Mouse (Mus musculus) hindbrain, embryonic 12.5 days (tissue): ENCODE results near the gene Lzts3. TPM values are rescaled to one million over a fixed set of nuclear protein-coding genes. Genes with fewer than 3 reads are reported as not detected.
A peak's percentile ranks its signal among the peaks of the same experiment; 100 is the strongest.
"Not testable (repeated sequence)": the region's sequence is repeated elsewhere in the genome, so short reads cannot be mapped to it uniquely, and the experiment has no call there.

ENCODE experiments used
- ATAC-seq: fragments of 200-750 bp; cut with Nextera tagmentation; 2 replicates; pipeline ENCODE4 v1.8.0; 2017; ENCODE audit warnings: moderate TSS enrichment; ENCODE audit not compliant: low FRiP score
- H3K27ac ChIP-seq: fragments of 300-500 bp; sonication (generic); 2 replicates; pipeline ENCODE4 v1.5.1; 2016; ENCODE audit warnings: mild to moderate bottlenecking
- H3K27me3 ChIP-seq: fragments of 300-500 bp; sonication (generic); 2 replicates; pipeline ENCODE4 v1.6.1; 2016; ENCODE audit warnings: mild to moderate bottlenecking
- H3K36me3 ChIP-seq: fragments of 300-500 bp; sonication (generic); 2 replicates; pipeline ENCODE4 v1.6.1; 2016; ENCODE audit warnings: mild to moderate bottlenecking
- H3K4me1 ChIP-seq: fragments of 300-500 bp; sonication (generic); 2 replicates; pipeline ENCODE4 v1.6.1; 2016
- H3K4me2 ChIP-seq: fragments of 300-500 bp; sonication (generic); replicated peaks from 2 replicates; pipeline ENCODE4 v1.6.1; 2016; ENCODE audit warnings: mild to moderate bottlenecking
- H3K4me3 ChIP-seq: fragments of 300-500 bp; sonication (generic); 2 replicates; pipeline ENCODE4 v1.5.1; 2016; ENCODE audit warnings: mild to moderate bottlenecking
- H3K9ac ChIP-seq: fragments of 300-500 bp; sonication (generic); 2 replicates; pipeline ENCODE4 v1.6.1; 2016; ENCODE audit warnings: mild to moderate bottlenecking, moderate library complexity
- H3K9me3 ChIP-seq: fragments of 300-500 bp; sonication (generic); replicated peaks from 2 replicates; pipeline ENCODE4 v1.6.1; 2016; ENCODE audit warnings: mild to moderate bottlenecking
- WGBS: fragments of 180-500 bp; shearing (Covaris S2); methylation state at CpG from one replicate; pipeline ENCODE4 v1.1.7; 2016; 5-methylcytosine and 5-hydroxymethylcytosine counted together
- polyA plus RNA-seq: library from polyadenylated mRNA; unstranded; fragments of >200 nt; fragmentation: Nextera tagmentation; extraction: Ambion mirVana; gene quantifications from 2 replicates; pipeline ENCODE4 v1.2.1, GENCODE M21; 2016

The Lzts3 gene
- polyA plus RNA-seq, 1 experiment from 2014 or later, result 8.4 TPM

DNA sequence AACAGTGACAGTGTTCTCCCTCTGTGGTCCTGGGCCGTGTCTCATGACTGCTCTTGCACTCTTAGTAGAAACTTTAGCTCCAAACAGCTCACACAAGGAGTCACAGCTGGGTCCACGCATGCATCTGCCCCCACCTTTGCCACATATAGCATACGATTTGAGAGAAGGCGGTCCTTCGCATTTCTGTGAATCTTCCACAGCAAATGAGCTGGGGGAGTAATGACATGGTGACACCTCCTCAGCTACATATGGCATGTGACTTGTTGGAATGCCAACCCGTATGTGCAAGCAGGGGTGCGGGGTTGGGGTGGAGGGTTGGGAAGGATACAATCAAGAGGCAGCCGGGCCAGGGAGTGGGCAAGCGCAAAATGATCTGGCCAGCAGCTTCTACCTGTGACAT lies 13.9 kb upstream of the Lzts3 start:
- H3K27ac ChIP-seq, result no peak overlapping the region
- H3K4me2 ChIP-seq, result no peak overlapping the region
- H3K27me3 ChIP-seq, result no peaks in the 10 kb centered on the region
- no peak overlapping the region for H3K9ac ChIP-seq
- 95% methylated on average over 9 of the region's 9 CpGs for whole genome bisulfite sequencing
- no peak for ATAC-seq
- peaks cover 81% of the 10 kb centered on the region for H3K36me3 ChIP-seq
- no peak overlapping the region for H3K4me3 ChIP-seq
- H3K9me3 ChIP-seq, result no peaks in the 10 kb centered on the region
- no peaks in the 10 kb centered on the region for H3K4me1 ChIP-seq

DNA sequence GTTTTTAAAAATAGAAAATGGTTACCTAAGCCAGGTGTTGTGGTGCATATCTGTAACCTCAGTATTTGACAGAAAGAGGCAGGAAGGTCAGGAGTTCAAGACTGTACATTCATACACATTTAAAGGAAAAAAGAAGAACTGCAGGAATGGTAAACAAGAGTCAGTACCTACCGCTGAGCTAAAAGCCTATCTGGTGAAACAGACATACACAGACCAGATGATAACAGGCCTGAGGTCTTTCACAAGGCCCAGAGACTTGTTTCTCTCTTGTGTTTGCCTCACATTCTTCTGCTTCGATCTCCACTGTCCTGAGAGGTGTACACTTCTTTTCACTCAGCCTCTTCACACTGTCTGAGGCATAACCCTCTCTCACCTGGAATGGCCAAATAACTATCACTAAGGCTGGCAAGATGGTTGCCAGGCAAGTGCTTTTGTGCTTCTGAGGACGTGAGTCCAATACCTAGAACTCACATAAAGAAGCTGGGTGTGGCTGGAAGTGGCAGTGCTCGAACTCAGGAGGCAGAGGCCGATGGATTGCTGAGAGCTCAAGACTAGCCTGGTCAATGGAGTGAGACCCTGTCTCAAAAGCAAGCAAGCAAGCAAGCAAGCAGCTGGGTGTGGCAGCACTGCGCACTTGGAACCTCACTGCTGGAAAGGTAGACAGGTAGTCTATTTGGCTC lies 13.2 kb upstream of the Lzts3 start:
- no peaks in the 10 kb centered on the region for H3K9me3 ChIP-seq
- H3K27ac ChIP-seq, result no peak overlapping the region
- no peaks in the 10 kb centered on the region for H3K4me1 ChIP-seq
- no peak overlapping the region for H3K9ac ChIP-seq
- no peak overlapping the region for H3K4me2 ChIP-seq
- H3K4me3 ChIP-seq, result no peak overlapping the region
- no peaks in the 10 kb centered on the region for H3K27me3 ChIP-seq
- no peak for ATAC-seq
- peaks cover 76% of the 10 kb centered on the region for H3K36me3 ChIP-seq
- WGBS, result 88% methylated on average over 6 of the region's 6 CpGs

DNA sequence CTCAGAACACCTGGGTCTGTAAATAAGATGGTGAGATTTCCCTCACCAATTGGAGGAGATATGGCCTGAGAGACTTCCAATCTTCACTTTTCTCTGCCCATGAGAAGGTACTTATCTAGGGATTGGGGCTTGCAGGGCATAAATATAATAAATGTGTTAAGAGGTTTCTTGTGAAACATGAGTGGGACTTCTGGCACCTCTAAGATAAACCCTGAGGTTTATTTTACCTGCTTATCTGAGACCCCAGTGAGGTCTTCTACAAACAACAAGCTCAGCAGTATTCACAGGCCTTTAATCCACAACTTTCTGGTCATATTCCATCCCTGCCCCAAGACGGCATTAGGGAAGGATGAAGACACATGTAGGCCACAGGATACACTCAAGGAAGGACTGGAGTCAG lies 11.2 kb upstream of the Lzts3 start:
- Histone ChIP-seq H3K27ac (no peak overlapping the region), H3K9me3 (no peaks in the 10 kb centered on the region), H3K4me1 (no peaks in the 10 kb centered on the region), H3K36me3 (peaks cover 75% of the 10 kb centered on the region), H3K4me2 (no peak overlapping the region), H3K27me3 (no peaks in the 10 kb centered on the region), H3K9ac (no peak overlapping the region), H3K4me3 (no peak overlapping the region)
- no peak for ATAC-seq
- WGBS, result 88% methylated on average over 1 of the region's 1 CpGs

DNA sequence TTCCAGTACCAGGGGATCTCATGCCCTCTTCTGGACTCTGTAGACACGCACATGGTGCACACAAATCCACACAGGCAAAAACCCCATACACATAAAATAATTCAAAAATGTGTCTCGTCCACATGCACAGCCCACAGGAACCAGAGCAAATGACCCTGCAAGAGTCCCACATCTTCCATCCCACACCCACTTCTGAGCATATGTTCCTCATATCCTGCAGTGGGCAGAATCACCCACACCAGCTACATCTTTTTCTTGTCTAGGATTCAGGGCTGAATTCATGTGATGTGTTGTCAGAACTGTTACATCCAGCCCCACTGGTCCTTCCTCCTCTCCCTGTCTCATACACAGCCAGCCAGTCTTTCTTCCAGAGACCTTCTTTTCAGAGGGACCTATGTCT lies 10.7 kb upstream of the Lzts3 start:
- 96% methylated on average over 2 of the region's 2 CpGs for WGBS
- Histone ChIP-seq H3K36me3 (peaks cover 70% of the 10 kb centered on the region), H3K4me1 (no peaks in the 10 kb centered on the region), H3K9ac (no peak overlapping the region), H3K27ac (no peak overlapping the region), H3K9me3 (no peaks in the 10 kb centered on the region), H3K4me2 (no peak overlapping the region), H3K4me3 (no peak overlapping the region), H3K27me3 (no peaks in the 10 kb centered on the region)
- no peak for ATAC-seq

DNA sequence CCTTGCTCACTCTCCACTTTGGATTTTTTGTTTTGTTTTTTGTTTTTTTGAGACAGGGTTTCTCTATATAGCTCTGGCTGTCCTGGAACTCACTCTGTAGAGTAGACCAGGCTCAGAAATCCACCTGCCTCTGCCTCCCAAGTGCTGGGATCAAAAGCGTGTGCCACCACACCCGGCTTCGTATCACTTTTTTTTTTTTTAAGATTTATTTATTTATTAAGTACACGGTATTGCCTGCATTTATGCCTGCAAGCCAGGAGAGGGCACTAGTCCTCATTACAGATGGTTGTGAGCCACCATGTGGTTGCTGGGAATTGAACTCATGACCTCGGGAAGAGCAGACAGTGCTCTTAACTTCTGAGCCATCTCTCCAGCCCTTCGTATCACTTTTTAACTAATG lies 6.4 kb upstream of the Lzts3 start:
- not testable (repeated sequence) for H3K4me3 ChIP-seq, H3K9me3 ChIP-seq, H3K27me3 ChIP-seq, ATAC-seq, H3K4me1 ChIP-seq, H3K27ac ChIP-seq, H3K4me2 ChIP-seq, H3K9ac ChIP-seq
- peaks cover 34% of the 10 kb centered on the region for H3K36me3 ChIP-seq
- WGBS, result 79% methylated on average over 6 of the region's 6 CpGs

DNA sequence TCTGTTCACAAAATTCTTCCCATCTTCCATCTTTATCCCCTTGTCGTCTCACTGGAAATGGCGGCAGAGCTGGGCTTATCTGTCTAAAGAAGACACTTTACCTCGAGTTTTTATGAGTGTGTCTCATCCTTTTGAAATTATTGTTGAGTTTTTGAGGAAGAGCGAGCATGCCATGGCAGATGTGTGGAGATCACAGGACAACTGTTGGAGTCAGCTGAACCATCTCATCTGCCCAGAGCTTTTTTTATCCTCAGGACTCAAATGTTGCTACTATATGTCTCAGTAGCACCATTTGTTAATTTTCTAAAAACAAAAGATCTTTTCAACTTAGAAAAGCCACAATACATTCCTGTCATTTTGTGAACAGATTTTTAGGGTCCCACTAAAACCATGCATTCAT lies 2.6 kb upstream of the Lzts3 start:
- Histone ChIP-seq H3K4me2 (no peak overlapping the region), H3K4me3 (no peak overlapping the region), H3K9me3 (no peaks in the 10 kb centered on the region), H3K27ac (no peak overlapping the region), H3K36me3 (peaks cover 9% of the 10 kb centered on the region), H3K9ac (no peak overlapping the region), H3K27me3 (peaks cover 9% of the 10 kb centered on the region; the same call in 1 of the 2 replicates), H3K4me1 (peaks cover 12% of the 10 kb centered on the region)
- WGBS, result 79% methylated on average over 4 of the region's 4 CpGs
- no peak for ATAC-seq

DNA sequence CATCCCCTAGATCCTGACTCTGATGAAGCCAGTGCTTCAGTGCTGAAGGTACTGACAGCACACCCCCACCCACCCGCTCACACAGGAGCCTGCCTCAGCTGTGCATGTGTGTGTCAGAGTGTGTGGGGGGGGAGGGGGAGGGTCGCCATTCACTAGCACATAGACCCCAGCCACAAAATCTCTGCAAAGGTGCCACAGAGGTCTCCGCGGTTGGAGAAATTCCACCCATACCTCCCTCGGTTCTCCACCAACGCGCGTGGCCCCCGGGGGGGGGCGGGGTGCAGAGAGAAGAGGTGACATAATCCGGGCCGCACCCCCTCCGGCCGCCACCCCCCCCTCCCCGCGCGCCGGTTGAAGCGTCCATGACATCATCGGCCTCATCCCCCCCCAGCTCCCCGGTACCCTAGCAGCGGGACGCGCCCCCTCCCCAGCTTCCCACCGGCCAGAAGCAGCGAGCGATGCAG lies 374 bp downstream of the Lzts3 start:
- peaks cover 3% of the 10 kb centered on the region; the same call in 1 of the 2 replicates for H3K36me3 ChIP-seq
- no peaks in the 10 kb centered on the region for H3K9me3 ChIP-seq
- H3K27me3 ChIP-seq, result peaks cover 34% of the 10 kb centered on the region
- ATAC-seq, result peak; percentile 80
- peaks cover 15% of the 10 kb centered on the region for H3K4me1 ChIP-seq
- peak overlapping the region; percentile 76 for H3K9ac ChIP-seq
- H3K27ac ChIP-seq, result peak overlapping the region; percentile 40; the same call in 1 of the 2 replicates
- H3K4me2 ChIP-seq, result peak overlapping the region; percentile 94
- peak overlapping the region; percentile 72 for H3K4me3 ChIP-seq
- 1% methylated on average over 12 of the region's 27 CpGs for WGBS

DNA sequence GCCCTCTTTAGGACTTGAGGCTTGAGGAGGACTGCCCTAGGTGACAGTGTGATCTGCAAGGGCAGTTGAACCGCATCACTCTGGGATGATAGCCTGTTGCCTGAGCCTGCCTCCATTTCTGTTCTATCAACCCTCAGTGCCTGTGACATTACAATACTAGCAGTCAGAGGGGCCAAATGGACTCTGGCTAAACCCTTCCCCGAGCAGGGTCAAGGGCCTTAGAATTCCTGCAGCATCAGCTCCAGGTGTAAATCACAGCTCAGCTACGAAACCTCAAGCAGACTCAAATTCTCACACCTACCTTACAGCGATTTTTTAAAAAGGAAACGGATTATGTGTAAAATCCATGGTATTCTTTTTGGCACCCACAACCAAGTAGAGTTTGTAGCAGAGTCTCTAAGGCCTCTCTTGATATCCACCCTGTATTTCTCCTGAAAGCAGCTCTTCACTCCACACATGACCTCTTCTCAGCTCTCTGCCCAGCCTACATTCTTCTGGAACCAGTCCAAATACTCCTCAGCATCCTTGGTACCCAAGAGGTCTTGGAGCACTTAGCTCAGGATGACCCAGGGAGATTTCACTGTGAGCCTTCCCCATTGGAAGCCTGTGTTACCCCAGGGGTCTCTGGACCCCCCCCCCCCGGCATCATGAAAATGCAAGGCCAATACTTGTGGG lies 1.1 kb downstream of the Lzts3 start:
- Histone ChIP-seq H3K4me2 (peak overlapping the region; percentile 94), H3K4me3 (peak overlapping the region; percentile 72), H3K36me3 (no peaks in the 10 kb centered on the region; the same call in 1 of the 2 replicates), H3K27me3 (peaks cover 42% of the 10 kb centered on the region), H3K4me1 (peaks cover 15% of the 10 kb centered on the region), H3K9ac (no peak overlapping the region; the same call in 1 of the 2 replicates), H3K27ac (no peak overlapping the region), H3K9me3 (no peaks in the 10 kb centered on the region)
- ATAC-seq, result no peak
- WGBS, result 76% methylated on average over 6 of the region's 6 CpGs

DNA sequence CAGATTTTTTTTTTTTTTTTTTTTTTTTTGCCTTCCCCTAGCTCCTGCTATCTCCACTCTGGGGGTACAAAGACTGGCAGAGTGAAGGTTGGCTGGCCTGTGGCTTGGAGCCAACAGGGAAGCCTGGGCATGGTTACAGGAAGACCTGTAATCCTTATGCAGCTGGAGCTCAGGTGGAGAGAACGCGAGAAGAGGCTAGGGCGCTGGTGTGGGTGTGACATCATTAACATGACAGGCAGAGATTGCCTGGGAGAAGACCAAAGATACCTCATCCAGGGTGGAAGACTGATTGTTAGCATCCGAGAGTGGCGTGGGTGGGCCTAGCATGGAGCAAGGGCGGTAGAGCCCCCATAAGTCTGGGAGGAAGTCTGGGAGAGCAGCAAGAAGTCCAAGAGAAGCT lies 3.3 kb downstream of the Lzts3 start:
- no peak for ATAC-seq
- no peaks in the 10 kb centered on the region for H3K36me3 ChIP-seq
- no peak overlapping the region for H3K4me2 ChIP-seq
- no peak overlapping the region for H3K27ac ChIP-seq
- H3K9me3 ChIP-seq, result no peaks in the 10 kb centered on the region
- peaks cover 64% of the 10 kb centered on the region for H3K27me3 ChIP-seq
- WGBS, result 82% methylated on average over 6 of the region's 6 CpGs
- no peak overlapping the region for H3K9ac ChIP-seq
- H3K4me3 ChIP-seq, result no peak overlapping the region
- H3K4me1 ChIP-seq, result peaks cover 35% of the 10 kb centered on the region

DNA sequence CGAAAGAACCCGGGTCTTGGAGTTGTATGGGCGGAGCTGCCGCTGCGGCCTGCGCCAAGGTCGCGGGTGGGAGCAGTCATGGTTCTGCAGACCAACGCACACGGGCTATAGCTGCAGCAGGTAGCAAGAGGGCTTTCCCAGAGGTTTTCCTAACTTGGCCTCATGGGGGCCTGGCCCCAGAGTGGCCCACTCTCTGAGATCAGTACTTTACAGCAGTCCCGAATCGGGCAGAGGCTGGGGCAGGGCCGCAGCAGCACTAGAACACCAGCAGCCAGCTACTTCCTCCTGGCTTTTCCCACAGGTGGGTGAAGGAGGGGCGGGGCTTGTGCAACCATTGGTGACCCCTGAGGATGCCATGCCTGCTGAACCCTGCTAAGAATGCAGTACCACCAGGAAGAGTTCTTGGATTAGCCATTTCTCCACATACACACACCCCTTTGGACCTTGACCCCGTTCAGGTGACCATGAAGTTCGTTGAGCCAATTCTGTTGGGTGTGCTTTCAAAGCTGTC lies 4.4 kb downstream of the Lzts3 start:
- Histone ChIP-seq H3K4me3 (no peak overlapping the region), H3K27ac (no peak overlapping the region), H3K4me1 (peaks cover 42% of the 10 kb centered on the region), H3K9ac (no peak overlapping the region), H3K27me3 (peaks cover 75% of the 10 kb centered on the region), H3K9me3 (no peaks in the 10 kb centered on the region), H3K36me3 (no peaks in the 10 kb centered on the region), H3K4me2 (no peak overlapping the region)
- WGBS, result 28% methylated on average over 16 of the region's 16 CpGs
- ATAC-seq, result no peak

DNA sequence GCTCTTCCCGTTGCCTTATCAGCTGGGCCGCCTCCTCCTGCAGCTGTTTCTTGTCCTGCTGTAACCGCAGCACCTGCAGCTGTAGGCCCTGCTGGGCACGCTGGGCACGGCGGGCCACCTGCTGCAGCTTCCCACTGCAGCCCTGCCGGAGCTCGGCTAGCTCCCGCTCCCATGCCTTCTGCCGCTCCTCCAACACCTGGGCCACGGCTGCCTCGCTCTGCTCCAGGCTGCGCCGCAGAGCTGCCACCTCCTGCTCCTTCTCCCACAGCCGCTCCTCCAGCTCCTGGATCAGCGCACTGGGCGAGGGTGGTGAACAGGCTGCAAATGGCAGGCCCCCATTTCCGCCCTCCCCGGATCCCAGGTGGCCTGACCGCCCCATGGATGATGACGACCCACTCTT lies 6.8 kb downstream of the Lzts3 start:
- peaks cover 70% of the 10 kb centered on the region for H3K27me3 ChIP-seq
- H3K4me1 ChIP-seq, result peaks cover 35% of the 10 kb centered on the region
- H3K4me3 ChIP-seq, result 0 out of 2 replicates have a peak overlapping the region, but pooled peaks have one; percentile 34
- WGBS, result 14% methylated on average over 20 of the region's 21 CpGs
- H3K27ac ChIP-seq, result no peak overlapping the region
- no peaks in the 10 kb centered on the region for H3K36me3 ChIP-seq
- peak overlapping the region; percentile 70 for H3K4me2 ChIP-seq
- no peaks in the 10 kb centered on the region for H3K9me3 ChIP-seq
- peak overlapping the region; percentile 54; the same call in 1 of the 2 replicates for H3K9ac ChIP-seq
- ATAC-seq, result no peak

DNA sequence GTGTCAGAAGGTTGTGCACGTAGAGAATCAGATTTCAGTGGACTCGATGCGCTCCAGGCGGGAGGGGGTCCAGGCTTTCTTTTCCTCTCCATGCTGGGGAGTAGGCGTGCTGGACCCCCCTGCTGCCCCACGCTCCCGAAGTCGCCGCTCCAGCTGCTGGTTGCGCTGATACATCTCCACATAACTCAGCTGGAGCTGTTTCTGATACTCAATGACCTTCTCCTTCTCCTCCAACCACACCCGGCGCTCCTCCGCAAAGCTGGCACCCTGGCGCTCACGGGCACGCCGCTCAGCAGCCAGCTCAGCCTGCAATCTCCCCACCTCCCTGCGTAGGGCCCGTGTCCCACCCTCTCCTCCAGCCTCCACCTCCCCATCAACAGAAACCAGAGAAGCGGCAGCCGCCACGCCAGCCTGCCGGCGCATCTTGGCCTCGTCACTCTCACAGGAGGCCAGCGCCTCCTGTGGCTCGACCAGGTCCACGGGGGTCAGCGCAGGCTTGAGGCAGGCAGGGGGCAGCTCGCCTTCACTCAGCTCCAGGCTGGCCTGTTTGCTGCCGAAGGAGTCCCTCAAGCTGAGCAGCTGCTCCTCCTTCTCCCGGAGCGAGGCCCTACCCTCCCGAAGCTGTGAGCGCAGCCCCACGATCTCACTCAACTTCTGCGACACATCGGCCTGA lies 7.7 kb downstream of the Lzts3 start:
- WGBS, result 1% methylated on average over 38 of the region's 38 CpGs
- Histone ChIP-seq H3K4me1 (peaks cover 35% of the 10 kb centered on the region), H3K36me3 (no peaks in the 10 kb centered on the region), H3K27me3 (peaks cover 66% of the 10 kb centered on the region), H3K27ac (no peak overlapping the region), H3K4me3 (peak overlapping the region; percentile 34), H3K4me2 (peak overlapping the region; percentile 70), H3K9me3 (no peaks in the 10 kb centered on the region), H3K9ac (peak overlapping the region; percentile 54)
- ATAC-seq, result peak; percentile 46; the same call in 1 of the 2 replicates
